Mouse (Mus musculus): ENCODE measurements around the gene Fam151b. TPM values are rescaled to one million over a fixed set of nuclear protein-coding genes. Genes with fewer than 3 reads are reported as not detected.
A peak's percentile ranks its signal among the peaks of the same experiment; 100 is the strongest.

The Fam151b gene
- polyA plus RNA-seq, 1 experiment from 2014 or later: not detected

GRCm38 (mm10) chr13:92470151-92470550, 13.7 kb downstream of the Fam151b start:
- WGBS: 71% methylated on average over 2 of the region's 2 CpGs
- no peak for ATAC-seq (ENCODE audit: insufficient number of reproducible peaks, low FRiP score)
- no peak overlapping the region for H3K4me3 ChIP-seq
- H3K27ac ChIP-seq (ENCODE audit: poor library complexity, severe bottlenecking): no peak overlapping the region
- no peaks in the 10 kb centered on the region for H3K4me1 ChIP-seq (replicated peaks)
- peaks cover 5% of the 10 kb centered on the region; the same call in 1 of the 2 replicates for H3K36me3 ChIP-seq
- no peak overlapping the region for H3K9ac ChIP-seq
- H3K9me3 ChIP-seq (replicated peaks): no peaks in the 10 kb centered on the region
- H3K4me2 ChIP-seq: no peak overlapping the region
- H3K27me3 ChIP-seq (replicated peaks): no peaks in the 10 kb centered on the region

GRCm38 (mm10) chr13:92469381-92469780, 14.4 kb downstream of the Fam151b start:
- peaks cover 5% of the 10 kb centered on the region; the same call in 1 of the 2 replicates for H3K36me3 ChIP-seq
- no peaks in the 10 kb centered on the region for H3K4me1 ChIP-seq (replicated peaks)
- H3K4me3 ChIP-seq: no peak overlapping the region
- no peaks in the 10 kb centered on the region for H3K9me3 ChIP-seq (replicated peaks)
- H3K4me2 ChIP-seq: no peak overlapping the region
- H3K9ac ChIP-seq: no peak overlapping the region
- 75% methylated on average over 2 of the region's 2 CpGs for WGBS
- no peaks in the 10 kb centered on the region for H3K27me3 ChIP-seq (replicated peaks)
- no peak overlapping the region for H3K27ac ChIP-seq (ENCODE audit: poor library complexity, severe bottlenecking)
- no peak for ATAC-seq (ENCODE audit: insufficient number of reproducible peaks, low FRiP score)

DNA sequence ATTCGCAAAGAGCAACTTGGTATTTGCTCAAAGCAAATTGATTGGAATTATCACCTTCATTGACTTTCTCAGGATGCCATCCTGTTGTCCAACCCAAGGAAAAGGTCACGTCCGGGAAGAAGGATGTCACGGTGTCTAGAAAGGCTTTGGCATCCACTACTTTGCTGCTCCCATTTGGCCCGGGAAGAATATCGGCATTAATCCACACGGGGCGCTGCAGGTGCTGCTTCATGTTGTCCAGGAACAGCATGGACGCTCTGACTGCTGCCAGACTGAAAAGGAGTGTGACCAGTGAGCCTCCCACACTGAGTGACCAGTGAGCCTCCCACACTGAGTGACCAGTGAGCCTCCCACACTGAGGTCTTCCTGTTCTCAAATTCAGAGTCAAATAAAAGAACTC, 15.9 kb downstream of the Fam151b start:
- WGBS: 69% methylated on average over 9 of the region's 9 CpGs
- Histone ChIP-seq H3K4me2 (no peak overlapping the region), H3K4me3 (no peak overlapping the region)

GRCm38 (mm10) chr13:92464698-92465097, 19.1 kb downstream of the Fam151b start:
- Histone ChIP-seq H3K4me3 (no peak overlapping the region), H3K27ac (ENCODE audit: poor library complexity, severe bottlenecking) (no peak overlapping the region), H3K9me3 (replicated peaks) (no peaks in the 10 kb centered on the region), H3K9ac (no peak overlapping the region), H3K27me3 (replicated peaks) (no peaks in the 10 kb centered on the region), H3K4me1 (replicated peaks) (0 out of 2 replicates have a peak, but pooled peaks cover 4% of the 10 kb centered on the region), H3K4me2 (no peak overlapping the region), H3K36me3 (peaks cover 5% of the 10 kb centered on the region; the same call in 1 of the 2 replicates)
- 82% methylated on average over 3 of the region's 3 CpGs for WGBS
- ATAC-seq (ENCODE audit: insufficient number of reproducible peaks, low FRiP score): no peak

More for the DNA sequence above, 15.9 kb downstream of the Fam151b start:
- ATAC-seq (ENCODE audit: insufficient number of reproducible peaks, low FRiP score): no peak
- Histone ChIP-seq H3K9ac (no peak overlapping the region), H3K9me3 (replicated peaks) (no peaks in the 10 kb centered on the region), H3K4me1 (replicated peaks) (0 out of 2 replicates have a peak, but pooled peaks cover 4% of the 10 kb centered on the region), H3K27me3 (replicated peaks) (no peaks in the 10 kb centered on the region), H3K27ac (ENCODE audit: poor library complexity, severe bottlenecking) (no peak overlapping the region), H3K36me3 (peaks cover 5% of the 10 kb centered on the region; the same call in 1 of the 2 replicates)

DNA sequence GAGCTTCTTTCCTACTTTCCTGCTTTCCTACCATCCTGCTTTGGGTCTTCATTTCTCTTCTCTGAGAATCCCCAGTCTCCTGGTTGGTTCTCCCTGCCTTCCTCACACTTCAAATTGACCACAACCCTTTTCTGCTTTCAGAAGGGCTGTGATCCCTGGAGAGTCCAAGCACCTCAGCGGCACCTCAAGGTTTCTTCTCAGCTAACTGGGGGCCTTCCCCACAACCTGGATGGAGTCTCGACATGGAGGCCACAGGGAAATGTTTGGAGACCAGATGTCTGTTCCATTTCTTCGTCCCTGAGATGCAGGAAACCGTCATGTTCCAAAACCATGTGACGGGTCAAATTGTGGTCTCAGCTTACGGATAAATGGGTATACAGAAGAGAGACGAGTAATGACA, 36.9 kb downstream of the Fam151b start:
- H3K27ac ChIP-seq (ENCODE audit: poor library complexity, severe bottlenecking): no peak overlapping the region
- H3K9me3 ChIP-seq (replicated peaks): no peaks in the 10 kb centered on the region
- H3K36me3 ChIP-seq: no peaks in the 10 kb centered on the region
- no peak overlapping the region for H3K4me2 ChIP-seq
- no peak overlapping the region for H3K9ac ChIP-seq
- no peaks in the 10 kb centered on the region for H3K4me1 ChIP-seq (replicated peaks)
- H3K4me3 ChIP-seq: no peak overlapping the region
- no peaks in the 10 kb centered on the region for H3K27me3 ChIP-seq (replicated peaks)
- no peak for ATAC-seq (ENCODE audit: insufficient number of reproducible peaks, low FRiP score)
- 81% methylated on average over 7 of the region's 7 CpGs for WGBS

GRCm38 (mm10) chr13:92440286-92440685, 43.5 kb downstream of the Fam151b start:
- no peak overlapping the region for H3K27ac ChIP-seq (ENCODE audit: poor library complexity, severe bottlenecking)
- H3K9me3 ChIP-seq (replicated peaks): no peaks in the 10 kb centered on the region
- no peak overlapping the region for H3K4me3 ChIP-seq
- no peak for ATAC-seq (ENCODE audit: insufficient number of reproducible peaks, low FRiP score)
- WGBS: 76% methylated on average over 13 of the region's 13 CpGs
- no peaks in the 10 kb centered on the region for H3K36me3 ChIP-seq
- H3K27me3 ChIP-seq (replicated peaks): 0 out of 2 replicates have a peak, but pooled peaks cover 4% of the 10 kb centered on the region
- H3K4me1 ChIP-seq (replicated peaks): no peaks in the 10 kb centered on the region
- no peak overlapping the region for H3K4me2 ChIP-seq
- no peak overlapping the region for H3K9ac ChIP-seq

DNA sequence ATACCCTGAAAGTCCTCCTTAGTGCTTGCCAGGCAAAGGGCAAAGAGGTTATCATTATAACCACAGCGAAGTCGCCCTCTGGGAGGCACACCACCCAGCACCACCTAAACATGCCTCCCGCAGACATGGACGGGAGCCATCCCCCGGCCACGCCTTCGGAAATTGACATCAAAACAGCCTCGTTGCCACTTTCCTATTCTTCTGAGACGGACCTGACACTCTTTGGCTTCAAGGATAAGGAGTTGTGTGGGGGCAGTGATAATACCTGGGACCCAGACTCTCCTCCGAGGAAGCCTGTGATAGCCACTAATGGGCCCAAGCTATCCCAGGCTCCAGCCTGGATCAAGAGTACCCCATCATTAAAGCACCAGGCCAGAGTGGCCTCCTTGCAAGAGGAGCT, 45.2 kb downstream of the Fam151b start:
- 75% methylated on average over 10 of the region's 10 CpGs for WGBS
- no peaks in the 10 kb centered on the region for H3K9me3 ChIP-seq (replicated peaks)

DNA sequence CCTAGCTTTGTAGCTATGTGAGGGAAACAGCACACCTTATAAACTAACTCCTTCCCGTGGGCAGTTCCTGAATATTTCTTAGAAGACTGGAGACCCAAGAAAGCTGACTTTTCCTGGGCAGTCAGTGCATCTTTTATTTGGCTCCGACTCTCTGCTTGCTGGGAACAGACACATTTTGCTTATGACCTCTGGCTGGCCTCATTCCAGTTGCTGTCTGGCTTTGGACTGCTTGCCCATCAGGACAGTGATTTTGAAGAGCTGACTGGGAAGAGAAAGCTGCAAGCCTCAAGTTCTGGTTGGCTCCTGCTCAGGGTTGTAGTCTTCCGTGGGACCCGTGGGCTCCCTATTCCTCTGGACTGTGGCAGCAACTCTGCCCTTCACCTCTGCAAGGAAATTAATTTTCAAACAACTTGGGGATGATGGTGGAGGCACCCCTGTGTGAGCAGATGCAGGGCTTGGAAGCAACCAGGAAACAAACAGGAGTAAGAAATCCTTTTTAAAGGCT, 56.4 kb downstream of the Fam151b start:
- peaks cover 71% of the 10 kb centered on the region for H3K27me3 ChIP-seq (replicated peaks)
- 42% methylated on average over 4 of the region's 4 CpGs for WGBS
- peaks cover 13% of the 10 kb centered on the region for H3K4me1 ChIP-seq (replicated peaks)
- H3K36me3 ChIP-seq: no peaks in the 10 kb centered on the region
- peak overlapping the region; percentile 100; the same call in 1 of the 2 replicates for H3K4me2 ChIP-seq
- no peak overlapping the region for H3K27ac ChIP-seq (ENCODE audit: poor library complexity, severe bottlenecking)
- H3K9ac ChIP-seq: no peak overlapping the region
- ATAC-seq (ENCODE audit: insufficient number of reproducible peaks, low FRiP score): no peak
- no peaks in the 10 kb centered on the region for H3K9me3 ChIP-seq (replicated peaks)
- H3K4me3 ChIP-seq: peak overlapping the region; percentile 72

More for the DNA sequence above, 45.2 kb downstream of the Fam151b start:
- Histone ChIP-seq H3K4me3 (no peak overlapping the region), H3K27ac (ENCODE audit: poor library complexity, severe bottlenecking) (no peak overlapping the region), H3K4me2 (no peak overlapping the region), H3K4me1 (replicated peaks) (peaks cover 2% of the 10 kb centered on the region; the same call in 1 of the 2 replicates), H3K9ac (no peak overlapping the region), H3K27me3 (replicated peaks) (0 out of 2 replicates have a peak, but pooled peaks cover 4% of the 10 kb centered on the region), H3K36me3 (no peaks in the 10 kb centered on the region)
- ATAC-seq (ENCODE audit: insufficient number of reproducible peaks, low FRiP score): no peak

DNA sequence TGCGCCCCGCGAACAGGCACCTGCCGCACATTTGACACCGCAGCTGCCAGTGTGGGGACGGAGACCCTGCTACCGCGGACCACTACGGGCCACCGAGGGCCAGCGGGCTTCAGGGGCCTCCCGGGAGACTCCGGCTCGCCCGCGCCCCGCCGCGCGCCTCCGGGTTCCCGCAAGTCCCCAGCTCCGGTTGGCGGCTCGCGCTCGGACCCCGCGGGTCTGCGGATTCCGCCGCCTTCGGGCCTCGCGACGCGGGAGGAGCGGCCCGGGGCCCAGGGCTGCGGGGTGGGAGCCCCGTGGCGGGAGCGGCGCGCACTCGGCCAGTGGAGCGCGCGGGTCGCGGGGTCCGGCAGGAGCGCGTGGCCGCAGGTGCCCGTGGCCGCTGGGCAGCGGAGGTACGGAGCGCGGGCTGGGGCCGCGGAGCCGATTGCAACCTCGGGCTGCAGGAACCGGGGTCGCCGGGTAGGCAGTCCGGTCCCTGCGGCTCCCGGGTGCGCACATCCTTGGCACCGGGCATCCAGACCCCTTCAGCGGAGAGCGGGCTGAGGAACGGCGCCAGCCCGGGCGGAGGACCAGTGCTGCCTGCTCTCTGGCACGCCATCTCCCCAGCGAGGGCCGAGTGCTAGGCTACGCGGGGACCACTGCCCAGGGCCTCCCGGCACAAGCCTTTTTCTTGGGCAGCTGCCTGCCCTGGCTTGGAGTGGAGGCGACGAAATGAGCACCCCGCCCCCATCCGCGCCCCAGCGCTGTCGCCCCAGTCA, 57.3 kb downstream of the Fam151b start:
- Histone ChIP-seq H3K36me3 (no peaks in the 10 kb centered on the region), H3K27me3 (replicated peaks) (peaks cover 76% of the 10 kb centered on the region), H3K4me3 (peak overlapping the region; percentile 72), H3K9me3 (replicated peaks) (no peaks in the 10 kb centered on the region), H3K4me1 (replicated peaks) (peaks cover 13% of the 10 kb centered on the region), H3K27ac (ENCODE audit: poor library complexity, severe bottlenecking) (no peak overlapping the region), H3K9ac (peak overlapping the region; percentile 64), H3K4me2 (peak overlapping the region; percentile 100)
- WGBS: 1% methylated on average over 92 of the region's 92 CpGs
- peak; percentile 48; the same call in 1 of the 2 replicates for ATAC-seq (ENCODE audit: insufficient number of reproducible peaks, low FRiP score)

GRCm38 (mm10) chr13:92425758-92426264, 58.0 kb downstream of the Fam151b start, which contains the start of gene Ankrd34b:
Ankrd34b (plus strand) TSS chr13:92425896.
- no peaks in the 10 kb centered on the region for H3K9me3 ChIP-seq (replicated peaks)
- H3K27ac ChIP-seq (ENCODE audit: poor library complexity, severe bottlenecking): no peak within 1 kb of the TSS
- under 1% methylated on average over 54 of the region's 54 CpGs for WGBS
- H3K4me3 ChIP-seq: peak within 1 kb of the TSS; percentile 72
- peak within 1 kb of the TSS; percentile 64 for H3K9ac ChIP-seq
- H3K4me1 ChIP-seq (replicated peaks): peaks cover 13% of the 10 kb centered on the region
- ATAC-seq (ENCODE audit: insufficient number of reproducible peaks, low FRiP score): peak; percentile 49; the same call in 1 of the 2 replicates
- H3K4me2 ChIP-seq: peak within 1 kb of the TSS; percentile 100
- no peaks in the 10 kb centered on the region for H3K36me3 ChIP-seq
- peaks cover 76% of the 10 kb centered on the region for H3K27me3 ChIP-seq (replicated peaks)

GRCm38 (mm10) chr13:92423711-92424110, 60.1 kb downstream of the Fam151b start:
- Histone ChIP-seq H3K36me3 (no peaks in the 10 kb centered on the region), H3K4me2 (no peak overlapping the region), H3K4me3 (no peak overlapping the region), H3K27ac (ENCODE audit: poor library complexity, severe bottlenecking) (no peak overlapping the region), H3K9me3 (replicated peaks) (no peaks in the 10 kb centered on the region), H3K9ac (no peak overlapping the region), H3K27me3 (replicated peaks) (peaks cover 82% of the 10 kb centered on the region), H3K4me1 (replicated peaks) (peaks cover 13% of the 10 kb centered on the region)
- WGBS: 50% methylated on average over 3 of the region's 3 CpGs
- ATAC-seq (ENCODE audit: insufficient number of reproducible peaks, low FRiP score): no peak
